Mouse (Mus musculus) liver, embryonic 14.5 days (tissue): ENCODE results near the gene Catsper3. TPM values are rescaled to one million over a fixed set of nuclear protein-coding genes. Genes with fewer than 3 reads are reported as not detected.

ENCODE experiments used
- ATAC-seq: fragments of 200-750 bp; cut with Nextera tagmentation; 2 replicates; pipeline ENCODE4 v1.8.0; 2017; ENCODE audit warnings: moderate number of reproducible peaks, mild to moderate bottlenecking, moderate library complexity; ENCODE audit not compliant: insufficient read depth
- DNase-seq, 3 experiments: peaks; one replicate each; pipeline ENCODE4 v3.0.0-alpha.2; 2012 to 2013; ENCODE audit warnings: low read depth in 3 of 3, low spot score in 3 of 3
- H3K27ac ChIP-seq: fragments of 300-500 bp; sonication (generic); 2 replicates; pipeline ENCODE4 v1.5.1; 2014; ENCODE audit warnings: moderate library complexity, mild to moderate bottlenecking, control low read depth, inconsistent platforms
- H3K27me3 ChIP-seq: fragments of 300-500 bp; sonication (generic); 2 replicates; pipeline ENCODE4 v1.6.1; 2014; ENCODE audit warnings: mild to moderate bottlenecking, low read length, moderate library complexity; ENCODE audit not compliant: control insufficient read depth, insufficient read depth
- H3K36me3 ChIP-seq: fragments of 300-500 bp; sonication (generic); replicated peaks from 2 replicates; pipeline ENCODE4 v1.6.1; 2014; ENCODE audit warnings: low read depth; ENCODE audit not compliant: control insufficient read depth, insufficient read depth
- H3K4me1 ChIP-seq, 2 experiments: fragments of 200-500 bp in 1 of 2; fragments of 300-500 bp in 1 of 2; sonication (generic) in 1 of 2; replicated peaks; 2 replicates each; pipeline ENCODE4 v1.6.1; 2012 to 2014; ENCODE audit warnings: antibody characterized with exemption in 1 of 2, inconsistent platforms in 1 of 2, low read length in 1 of 2; ENCODE audit not compliant: control insufficient read depth in 2 of 2, insufficient read depth in 2 of 2
- H3K4me2 ChIP-seq: fragments of 300-500 bp; sonication (generic); 2 replicates; pipeline ENCODE4 v1.6.1; 2014; ENCODE audit warnings: low read depth, mild to moderate bottlenecking, control low read depth, moderate library complexity
- H3K4me3 ChIP-seq, 2 experiments: fragments of 200-500 bp in 1 of 2; fragments of 300-500 bp in 1 of 2; sonication (generic) in 1 of 2; 2 replicates each; pipeline ENCODE4 v1.5.1; 2012 to 2014; ENCODE audit warnings: low read depth in 2 of 2, low read length in 2 of 2, mild to moderate bottlenecking in 2 of 2, control low read depth in 1 of 2, inconsistent platforms in 1 of 2, moderate library complexity in 1 of 2; ENCODE audit not compliant: insufficient read depth in 1 of 2
- H3K9ac ChIP-seq: fragments of 300-500 bp; sonication (generic); replicated peaks from 2 replicates; pipeline ENCODE4 v1.6.1; 2014; ENCODE audit warnings: mild to moderate bottlenecking, control low read depth, moderate library complexity
- H3K9me3 ChIP-seq: fragments of 300-500 bp; sonication (generic); 2 replicates; pipeline ENCODE4 v1.6.1; 2016; ENCODE audit warnings: low read length, mixed read lengths; ENCODE audit not compliant: control insufficient read depth
- CTCF ChIP-seq: IDR thresholded peaks from 2 replicates; pipeline ENCODE4 v1.5.1; 2016; ENCODE audit warnings: antibody characterized with exemption, low read depth, control low read depth
- EP300 ChIP-seq: IDR thresholded peaks from 2 replicates; pipeline ENCODE4 v1.6.1; 2016; ENCODE audit warnings: antibody characterized with exemption, low read depth
- WGBS: fragments of 180-500 bp; shearing (Covaris S2); extraction: QIAGEN DNeasy Blood & Tissue Kit; methylation state at CpG from one replicate; pipeline ENCODE4 v1.1.7; 2014; ENCODE audit not compliant: insufficient replicate concordance; 5-methylcytosine and 5-hydroxymethylcytosine counted together
- polyA plus RNA-seq, 2 experiments: library from polyadenylated mRNA; depleted of rRNA in 1 of 2; stranded (reverse) in 1 of 2; unstranded in 1 of 2; fragments of >200 nt; fragmentation: Nextera tagmentation in 1 of 2; extraction: Ambion mirVana in 1 of 2; gene quantifications; 2 replicates each; pipeline versions ENCODE4 v1.2.1 to v1.2.3; 2012 to 2014

Gene Catsper3
- polyA plus RNA-seq, 2 experiments: 0.03 to 0.13 TPM

GRCm38 (mm10) chr13:55836142-55836625 lies 51.8 kb downstream of the Catsper3 start, which contains the start of gene Pitx1:
TSS of gene Pitx1 (minus strand) at chr13:55836192.
- H3K27me3 ChIP-seq: peaks cover 87% of the 10 kb centered on the region
- DNase-seq (no peak), ATAC-seq (no peak)
- WGBS: 1% methylated on average over 36 of the region's 36 CpGs
- H3K27ac ChIP-seq: no peak within 1 kb of the TSS
- H3K4me1 ChIP-seq: no peaks in the 10 kb centered on the region
- H3K9me3 ChIP-seq: no peaks in the 10 kb centered on the region
- H3K36me3 ChIP-seq: no peaks in the 10 kb centered on the region
- no peak within 1 kb of the TSS for H3K4me2 ChIP-seq
- TF ChIP-seq EP300 (no peak), CTCF (no peak)
- H3K4me3 ChIP-seq: no peak within 1 kb of the TSS
- no peak within 1 kb of the TSS for H3K9ac ChIP-seq

GRCm38 (mm10) chr13:55836786-55837780 lies 52.7 kb downstream of the Catsper3 start:
- WGBS: 5% methylated on average over 32 of the region's 32 CpGs
- no peak for ATAC-seq
- Histone ChIP-seq H3K4me3 (no peak overlapping the region), H3K4me1 (no peaks in the 10 kb centered on the region), H3K4me2 (no peak overlapping the region), H3K36me3 (no peaks in the 10 kb centered on the region), H3K27ac (no peak overlapping the region), H3K9me3 (no peaks in the 10 kb centered on the region), H3K27me3 (peaks cover 78% of the 10 kb centered on the region), H3K9ac (no peak overlapping the region)
- no peak for TF ChIP-seq CTCF
- no peak for TF ChIP-seq EP300
- DNase-seq: no peak

GRCm38 (mm10) chr13:55840223-55840622 lies 55.9 kb downstream of the Catsper3 start:
- no peak overlapping the region for H3K27ac ChIP-seq
- no peaks in the 10 kb centered on the region for H3K9me3 ChIP-seq
- ATAC-seq: no peak
- no peak overlapping the region for H3K4me3 ChIP-seq
- peaks cover 46% of the 10 kb centered on the region for H3K27me3 ChIP-seq
- no peaks in the 10 kb centered on the region for H3K4me1 ChIP-seq
- 44% methylated on average over 14 of the region's 14 CpGs for WGBS
- no peak overlapping the region for H3K4me2 ChIP-seq
- no peak for DNase-seq
- H3K9ac ChIP-seq: no peak overlapping the region
- TF ChIP-seq CTCF (no peak), EP300 (no peak)
- no peaks in the 10 kb centered on the region for H3K36me3 ChIP-seq

- no peak overlapping the region for H3K27ac ChIP-seq
- no peaks in the 10 kb centered on the region for H3K9me3 ChIP-seq
- peak; percentile 79 for TF ChIP-seq CTCF
- no peak for TF ChIP-seq EP300
- H3K27me3 ChIP-seq: peaks cover 16% of the 10 kb centered on the region
- H3K4me3 ChIP-seq: no peak overlapping the region
- no peaks in the 10 kb centered on the region for H3K36me3 ChIP-seq
- WGBS: 68% methylated on average over 1 of the region's 1 CpGs
- H3K9ac ChIP-seq: no peak overlapping the region
- no peak overlapping the region for H3K4me2 ChIP-seq
- DNase-seq: no peak
- ATAC-seq: no peak
- 0 out of 4 replicates have a peak, but pooled peaks cover 0 to 2% of the 10 kb centered on the region in 2 experiments for H3K4me1 ChIP-seq
These were observed 59.3 kb downstream of the Catsper3 start for GRCm38 (mm10) chr13:55843700-55844099.

GRCm38 (mm10) chr13:55847805-55848204 lies 63.4 kb downstream of the Catsper3 start:
- Histone ChIP-seq H3K9ac (no peak overlapping the region), H3K36me3 (no peaks in the 10 kb centered on the region), H3K9me3 (no peaks in the 10 kb centered on the region), H3K4me3 (no peak overlapping the region), H3K27me3 (peaks cover 5% of the 10 kb centered on the region), H3K4me2 (no peak overlapping the region), H3K27ac (no peak overlapping the region), H3K4me1 (0 out of 4 replicates have a peak, but pooled peaks cover 0 to 2% of the 10 kb centered on the region in 2 experiments)
- ATAC-seq (no peak), DNase-seq (no peak)
- TF ChIP-seq EP300 (no peak), CTCF (no peak)
- WGBS: 24% methylated on average over 10 of the region's 10 CpGs
